Mouse (Mus musculus) forebrain, embryonic 14.5 days (tissue): ENCODE data around the gene Aebp1. TPM values are rescaled to one million over a fixed set of nuclear protein-coding genes. Genes with fewer than 3 reads are reported as not detected.

Experiments
- ATAC-seq: fragments of 200-750 bp; cut with Nextera tagmentation; 2 replicates; pipeline ENCODE4 v1.8.0; 2017; ENCODE audit warnings: mild to moderate bottlenecking, moderate library complexity
- DNase-seq: peaks from one replicate; pipeline ENCODE4 v3.0.0-alpha.2; 2015; ENCODE audit warnings: low spot score
- H3K27ac ChIP-seq: fragments of 300-500 bp; sonication (generic); 2 replicates; pipeline ENCODE4 v1.5.1; 2014; ENCODE audit warnings: low read depth, mild to moderate bottlenecking, control low read depth, low read length, moderate library complexity
- H3K27me3 ChIP-seq: fragments of 300-500 bp; sonication (generic); replicated peaks from 2 replicates; pipeline ENCODE4 v1.6.1; 2014; ENCODE audit warnings: low read length, control low read depth, mixed read lengths; ENCODE audit not compliant: control insufficient read depth, insufficient read depth
- H3K36me3 ChIP-seq: fragments of 300-500 bp; sonication (generic); 2 replicates; pipeline ENCODE4 v1.6.1; 2014; ENCODE audit warnings: low read length, control low read depth; ENCODE audit not compliant: control insufficient read depth, insufficient read depth
- H3K4me1 ChIP-seq: fragments of 300-500 bp; sonication (generic); 2 replicates; pipeline ENCODE4 v1.6.1; 2014; ENCODE audit warnings: antibody characterized with exemption, low read length, control low read depth; ENCODE audit not compliant: control insufficient read depth, insufficient read depth
- H3K4me2 ChIP-seq: fragments of 300-500 bp; sonication (generic); 2 replicates; pipeline ENCODE4 v1.6.1; 2014; ENCODE audit warnings: mild to moderate bottlenecking, control low read depth, low read length
- H3K4me3 ChIP-seq: fragments of 300-500 bp; sonication (generic); 2 replicates; pipeline ENCODE4 v1.5.1; 2014; ENCODE audit warnings: low read depth, low read length, control low read depth
- H3K9ac ChIP-seq: fragments of 300-500 bp; sonication (generic); 2 replicates; pipeline ENCODE4 v1.6.1; 2014; ENCODE audit warnings: mild to moderate bottlenecking, low read length, control low read depth, moderate library complexity
- H3K9me3 ChIP-seq: fragments of 300-500 bp; sonication (generic); replicated peaks from 2 replicates; pipeline ENCODE4 v1.6.1; 2016; ENCODE audit warnings: low read length, control low read depth, mixed read lengths; ENCODE audit not compliant: control insufficient read depth
- WGBS: fragments of 180-500 bp; shearing (Covaris S2); extraction: QIAGEN DNeasy Blood & Tissue Kit; methylation state at CpG from one replicate; pipeline ENCODE4 v1.1.7; 2014; 5-methylcytosine and 5-hydroxymethylcytosine counted together
- polyA plus RNA-seq: library from polyadenylated mRNA; unstranded; fragments of >200 nt; fragmentation: Nextera tagmentation; extraction: Ambion mirVana; gene quantifications from 2 replicates; pipeline ENCODE4 v1.2.1, GENCODE M21; 2014

The Aebp1 gene
- polyA plus RNA-seq, 1 experiment from 2014 or later, result 6.8 TPM

DNA sequence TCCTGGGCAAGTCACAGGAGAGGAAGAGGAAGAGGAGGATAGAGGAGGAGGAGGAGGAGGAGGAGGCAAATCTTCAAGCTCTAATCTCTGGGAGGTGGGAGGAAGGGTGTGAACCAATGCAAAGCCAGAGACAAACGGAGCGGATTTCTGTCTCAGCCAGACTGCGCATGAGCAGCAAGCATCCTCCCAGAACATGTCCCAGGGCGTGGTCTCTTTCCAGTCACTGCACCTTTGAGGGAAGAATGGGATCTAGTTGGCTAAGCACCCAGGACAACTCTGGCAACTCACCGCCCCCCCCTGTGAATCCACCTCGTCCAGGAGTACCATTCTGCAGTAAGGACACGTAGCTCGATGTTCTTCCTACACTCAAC is 54.4 kb downstream of the Aebp1 start:
- no peaks in the 10 kb centered on the region for H3K36me3 ChIP-seq
- H3K4me1 ChIP-seq, result no peaks in the 10 kb centered on the region
- 74% methylated on average over 8 of the region's 8 CpGs for WGBS
- DNase-seq, result no peak
- H3K9me3 ChIP-seq, result no peaks in the 10 kb centered on the region
- H3K4me3 ChIP-seq, result no peak overlapping the region
- ATAC-seq, result no peak
- H3K9ac ChIP-seq, result no peak overlapping the region
- H3K27ac ChIP-seq, result no peak overlapping the region
- H3K27me3 ChIP-seq, result no peaks in the 10 kb centered on the region
- H3K4me2 ChIP-seq, result no peak overlapping the region

GRCm38 (mm10) chr11:5918111-5918510 is 56.4 kb downstream of the Aebp1 start:
- Histone ChIP-seq H3K9me3 (no peaks in the 10 kb centered on the region), H3K36me3 (no peaks in the 10 kb centered on the region), H3K9ac (no peak overlapping the region), H3K4me2 (no peak overlapping the region), H3K27ac (no peak overlapping the region), H3K27me3 (no peaks in the 10 kb centered on the region), H3K4me3 (no peak overlapping the region), H3K4me1 (no peaks in the 10 kb centered on the region)
- ATAC-seq (no peak), DNase-seq (no peak)
- 82% methylated on average over 2 of the region's 2 CpGs for WGBS

DNA sequence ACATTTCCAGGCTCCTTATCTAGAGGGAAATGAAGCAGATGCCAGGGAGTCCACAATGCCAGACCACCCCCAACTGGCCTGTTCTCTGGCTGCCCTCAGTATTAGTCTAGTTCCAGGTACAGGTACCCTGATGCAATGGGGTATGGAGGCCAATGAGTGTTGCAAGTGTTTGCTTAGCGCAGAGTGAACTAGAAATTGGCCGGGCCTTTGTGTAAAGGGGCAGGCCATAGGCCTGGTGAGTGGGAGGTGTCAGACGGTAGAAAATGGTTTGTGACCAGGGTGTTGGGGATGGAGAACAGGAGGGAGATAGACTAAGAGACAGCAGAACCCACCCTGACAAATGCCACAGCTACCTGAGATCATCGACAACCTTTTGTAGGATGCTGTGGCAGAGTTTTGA is 57.9 kb downstream of the Aebp1 start:
- Histone ChIP-seq H3K4me3 (no peak overlapping the region), H3K27ac (no peak overlapping the region), H3K27me3 (no peaks in the 10 kb centered on the region), H3K36me3 (no peaks in the 10 kb centered on the region), H3K9me3 (no peaks in the 10 kb centered on the region), H3K4me1 (no peaks in the 10 kb centered on the region), H3K4me2 (no peak overlapping the region), H3K9ac (no peak overlapping the region)
- ATAC-seq (no peak), DNase-seq (no peak)
- 94% methylated on average over 4 of the region's 4 CpGs for WGBS

DNA sequence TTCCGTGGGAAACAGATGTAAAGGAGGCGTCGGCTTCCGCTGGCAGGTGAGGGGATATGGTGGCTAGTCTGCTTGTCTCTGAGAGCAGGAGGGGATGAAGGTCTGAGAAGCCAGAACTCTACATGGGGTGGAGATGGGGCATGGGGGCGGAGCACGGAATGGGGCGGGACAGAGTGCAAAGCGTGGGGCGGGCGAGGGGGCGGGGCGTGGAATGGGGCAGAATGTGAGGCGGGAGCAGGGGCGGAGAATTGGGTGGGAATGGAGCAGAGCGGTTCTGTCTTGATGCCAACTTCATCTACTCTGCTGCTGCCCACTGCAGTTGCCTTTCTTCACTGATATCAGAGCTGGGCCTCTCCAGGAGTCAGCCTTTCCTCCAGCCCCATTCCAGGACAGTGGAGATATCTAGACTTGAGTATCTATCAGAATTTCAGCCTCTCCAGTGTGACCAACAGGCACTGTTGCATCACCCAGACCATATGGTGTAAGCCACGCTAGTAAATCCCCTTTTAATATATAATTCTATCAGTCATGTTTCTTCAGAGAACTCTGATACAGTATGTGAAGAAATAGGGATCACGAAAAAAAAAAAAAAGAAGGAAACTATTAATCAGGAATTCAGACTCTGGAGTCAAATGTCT is 58.7 kb downstream of the Aebp1 start:
- no peaks in the 10 kb centered on the region for H3K4me1 ChIP-seq
- H3K4me2 ChIP-seq, result no peak overlapping the region
- no peak for ATAC-seq
- H3K36me3 ChIP-seq, result no peaks in the 10 kb centered on the region
- no peak for DNase-seq
- H3K27ac ChIP-seq, result no peak overlapping the region
- no peaks in the 10 kb centered on the region for H3K9me3 ChIP-seq
- WGBS, result 33% methylated on average over 17 of the region's 17 CpGs
- H3K27me3 ChIP-seq, result no peaks in the 10 kb centered on the region
- no peak overlapping the region for H3K4me3 ChIP-seq
- no peak overlapping the region for H3K9ac ChIP-seq

Other genes starting within 250 kb of the Aebp1 start
- gene Mrps24, start 146.3 kb upstream of the Aebp1 start, polyA plus RNA-seq, result 202 and 235 TPM in 2 replicates
- 16.0 and 20.9 TPM in 2 replicates for gene Urgcp, start 99.6 kb upstream of the Aebp1 start, polyA plus RNA-seq
- 100 and 136 TPM in 2 replicates for gene Dbnl, start 73.5 kb upstream of the Aebp1 start, polyA plus RNA-seq
- gene Pgam2, start 58.2 kb upstream of the Aebp1 start, polyA plus RNA-seq, result 2.1 TPM in 2 replicates
- 3.9 and 5.3 TPM in 2 replicates for gene Polm, start 23.9 kb upstream of the Aebp1 start, polyA plus RNA-seq
- 65.0 and 73.0 TPM in 2 replicates for gene Pold2, start 16.3 kb downstream of the Aebp1 start, polyA plus RNA-seq
- not detected in 2 replicates for gene Myl7, start 36.8 kb downstream of the Aebp1 start, polyA plus RNA-seq
- 6.5 and 7.3 TPM in 2 replicates for gene Gck, start 88.1 kb downstream of the Aebp1 start, polyA plus RNA-seq
- gene Ykt6, start 93.7 kb downstream of the Aebp1 start, polyA plus RNA-seq, result 46.3 and 47.5 TPM in 2 replicates
- 51.6 and 87.1 TPM in 2 replicates for gene Camk2b, start 204.4 kb downstream of the Aebp1 start, polyA plus RNA-seq